Mouse (Mus musculus): ENCODE results near the gene Dmrt1.
A peak's percentile ranks its signal among the peaks of the same experiment; 100 is the strongest.

Gene Dmrt1

GRCm38 (mm10) chr19:25622291-25623251 is 117.2 kb downstream of the Dmrt1 start:
- DNase-seq (ENCODE audit: low read depth) = no peak

GRCm38 (mm10) chr19:25628490-25628889 is 123.1 kb downstream of the Dmrt1 start:
- DNase-seq (ENCODE audit: low read depth) = no peak

GRCm38 (mm10) chr19:25635119-25635518 is 129.7 kb downstream of the Dmrt1 start:
- DNase-seq (ENCODE audit: low read depth) = no peak

- DNase-seq (ENCODE audit: low read depth) = peak; percentile 30
Measured at GRCm38 (mm10) chr19:25635622-25636244, 130.3 kb downstream of the Dmrt1 start.

GRCm38 (mm10) chr19:25638766-25639361 is 133.4 kb downstream of the Dmrt1 start:
- no peak for DNase-seq (ENCODE audit: low read depth)

GRCm38 (mm10) chr19:25641786-25642185 is 136.4 kb downstream of the Dmrt1 start:
- no peak for DNase-seq (ENCODE audit: low read depth)

GRCm38 (mm10) chr19:25647136-25647535 is 141.7 kb downstream of the Dmrt1 start:
- no peak for DNase-seq (ENCODE audit: low read depth)

- DNase-seq (ENCODE audit: low read depth) = no peak
Measured at GRCm38 (mm10) chr19:25648701-25649100, 143.3 kb downstream of the Dmrt1 start.

- DNase-seq (ENCODE audit: low read depth) = no peak
Measured at GRCm38 (mm10) chr19:25650474-25650873, 145.1 kb downstream of the Dmrt1 start.

GRCm38 (mm10) chr19:25652560-25652959 is 147.1 kb downstream of the Dmrt1 start:
- DNase-seq (ENCODE audit: low read depth) = no peak
